Mouse (Mus musculus) 416B (cell line): ENCODE measurements around the gene Zfp874a.
A peak's percentile ranks its signal among the peaks of the same experiment; 100 is the strongest.
"Not testable (repeated sequence)": the region's sequence is repeated elsewhere in the genome, so short reads cannot be mapped to it uniquely, and the experiment has no call there.

ENCODE experiments used
- DNase-seq: peaks from one replicate; pipeline ENCODE4 v3.0.0; 2011; ENCODE audit warnings: low read depth

Gene Zfp874a

DNA sequence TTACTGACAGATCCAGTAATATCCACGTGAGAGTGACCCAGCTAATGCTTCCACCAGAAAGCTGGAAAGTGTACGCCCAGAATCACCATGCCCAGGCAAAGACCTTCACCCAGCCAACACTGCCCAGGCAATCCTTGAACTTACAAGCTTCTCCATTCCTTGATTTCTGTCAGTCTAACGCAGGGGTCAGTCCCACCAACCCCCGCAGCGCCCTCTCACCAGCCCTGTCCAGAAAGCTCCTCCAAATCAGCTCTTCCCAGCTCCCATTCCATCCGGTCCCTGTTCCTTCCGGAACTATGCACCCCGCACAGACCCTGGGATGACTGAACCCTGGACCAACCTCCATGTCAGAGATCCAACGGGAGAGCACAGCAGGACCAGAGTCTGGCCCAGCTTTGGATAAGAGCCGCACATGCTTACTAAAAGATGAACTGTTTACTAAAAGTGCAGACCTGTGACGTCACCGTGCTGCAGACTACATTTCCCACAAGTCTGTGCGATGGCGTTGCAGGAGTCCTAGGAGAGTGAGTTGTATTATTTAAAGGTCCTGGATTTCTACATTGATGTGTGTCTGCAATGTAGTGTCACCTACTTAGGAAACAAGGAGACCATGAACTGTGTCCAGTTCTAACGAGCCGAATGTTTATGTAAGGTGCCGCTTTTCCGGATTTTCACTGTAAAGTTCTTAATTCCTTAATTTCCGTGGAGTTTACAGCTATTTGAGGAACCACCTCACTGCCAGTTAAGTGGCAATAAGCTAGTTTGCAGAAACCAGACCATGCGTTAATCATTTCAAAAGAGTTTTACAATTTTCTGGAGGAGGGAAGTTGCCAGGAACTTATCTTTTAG is at the start of gene Zfp874a:
Gene Zfp874a (minus strand): TSS at position 453 of the 849 bp plus-strand sequence.
- DNase-seq = peak; percentile 90

DNA sequence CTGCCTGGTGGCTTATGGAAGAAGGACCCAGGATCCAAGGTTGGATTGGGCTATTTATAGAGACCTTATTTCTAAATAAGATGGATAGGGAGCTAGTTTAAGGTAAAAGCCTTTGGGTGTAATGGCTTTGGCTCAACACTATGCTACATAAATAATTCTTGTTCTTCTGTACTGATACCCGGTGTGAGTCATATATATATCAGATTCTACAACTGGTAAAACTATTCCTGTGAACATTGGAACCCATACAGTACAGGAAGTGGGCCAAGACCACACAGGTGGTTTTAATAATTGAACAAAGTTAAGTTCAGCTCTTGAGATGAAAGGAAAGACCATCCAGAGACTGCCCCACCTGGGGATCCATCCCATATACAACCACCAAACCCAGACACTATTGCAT is 49.5 kb upstream of the Zfp874a start:
- DNase-seq = no peak

DNA sequence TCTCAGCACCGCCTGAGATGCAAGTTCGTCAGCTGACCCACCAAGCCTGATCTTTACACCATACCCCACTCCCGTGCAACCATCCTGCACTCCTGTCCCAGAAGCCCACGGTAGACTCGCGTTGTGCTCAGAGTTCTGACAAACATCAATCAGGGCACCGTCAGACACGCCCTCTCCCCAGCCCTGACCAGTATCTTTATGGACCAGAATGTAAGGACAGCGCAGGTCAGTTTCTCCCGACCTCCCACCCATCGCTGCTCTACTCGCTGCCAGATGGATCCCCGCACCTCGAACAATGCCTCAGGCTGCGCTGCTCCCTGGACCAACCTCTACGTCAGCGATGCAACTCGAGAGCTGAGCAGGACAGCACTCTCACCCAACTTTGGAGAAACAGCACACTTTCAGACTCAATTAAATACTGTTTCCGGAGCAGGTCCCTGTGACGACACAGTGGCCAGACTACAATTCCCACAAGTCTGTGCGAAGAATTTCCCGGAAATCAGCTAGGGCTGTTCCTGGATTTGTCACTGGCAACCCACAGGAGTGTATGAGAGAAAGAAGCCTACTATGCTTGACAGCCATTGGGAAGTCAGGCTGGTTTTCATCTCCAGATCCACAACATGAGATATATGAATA is 48.8 kb upstream of the Zfp874a start, which contains the start of gene Zfp58:
Gene Zfp58 (minus strand): TSS at position 472 of the 636 bp plus-strand sequence.
- peak; percentile 92 for DNase-seq

DNA sequence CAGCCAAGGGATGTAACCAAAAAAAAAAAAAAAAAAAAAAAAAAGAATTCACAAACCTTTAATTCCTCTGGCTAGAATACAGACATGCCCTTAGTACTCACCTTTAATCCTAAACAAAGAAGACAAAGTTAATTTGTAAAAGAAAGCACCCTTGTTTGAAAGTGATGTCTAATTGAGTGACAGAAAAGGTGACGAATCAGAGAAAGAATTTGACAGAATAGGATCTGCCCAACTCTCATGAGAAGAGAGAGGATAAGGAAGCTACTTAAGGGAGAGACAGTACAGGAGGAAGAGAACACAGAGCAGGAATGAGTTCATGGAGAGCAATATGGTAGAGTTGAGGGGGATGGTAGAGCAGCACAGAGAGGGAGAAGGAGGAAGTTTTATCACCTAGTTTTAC is 44.2 kb upstream of the Zfp874a start:
- DNase-seq = no peak

DNA sequence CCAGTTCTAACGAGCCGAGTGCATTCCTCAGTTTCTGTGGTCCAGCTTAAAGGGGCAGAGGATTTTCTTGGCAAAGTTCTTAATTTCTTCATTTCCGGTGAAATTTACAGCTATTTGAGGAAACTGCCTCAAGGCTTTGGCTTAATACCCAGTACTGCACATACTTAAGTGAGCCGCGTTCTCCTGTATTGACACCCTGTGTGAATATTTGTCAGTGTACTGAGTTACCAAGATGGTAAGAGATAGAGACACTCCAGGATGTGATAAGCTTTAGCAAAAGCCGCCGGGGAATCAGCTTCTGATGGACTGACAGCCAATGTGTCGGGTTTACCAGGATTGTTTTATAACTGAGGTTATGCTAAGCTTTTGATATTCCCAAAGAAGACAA is 33.0 kb upstream of the Zfp874a start:
- DNase-seq = no peak

DNA sequence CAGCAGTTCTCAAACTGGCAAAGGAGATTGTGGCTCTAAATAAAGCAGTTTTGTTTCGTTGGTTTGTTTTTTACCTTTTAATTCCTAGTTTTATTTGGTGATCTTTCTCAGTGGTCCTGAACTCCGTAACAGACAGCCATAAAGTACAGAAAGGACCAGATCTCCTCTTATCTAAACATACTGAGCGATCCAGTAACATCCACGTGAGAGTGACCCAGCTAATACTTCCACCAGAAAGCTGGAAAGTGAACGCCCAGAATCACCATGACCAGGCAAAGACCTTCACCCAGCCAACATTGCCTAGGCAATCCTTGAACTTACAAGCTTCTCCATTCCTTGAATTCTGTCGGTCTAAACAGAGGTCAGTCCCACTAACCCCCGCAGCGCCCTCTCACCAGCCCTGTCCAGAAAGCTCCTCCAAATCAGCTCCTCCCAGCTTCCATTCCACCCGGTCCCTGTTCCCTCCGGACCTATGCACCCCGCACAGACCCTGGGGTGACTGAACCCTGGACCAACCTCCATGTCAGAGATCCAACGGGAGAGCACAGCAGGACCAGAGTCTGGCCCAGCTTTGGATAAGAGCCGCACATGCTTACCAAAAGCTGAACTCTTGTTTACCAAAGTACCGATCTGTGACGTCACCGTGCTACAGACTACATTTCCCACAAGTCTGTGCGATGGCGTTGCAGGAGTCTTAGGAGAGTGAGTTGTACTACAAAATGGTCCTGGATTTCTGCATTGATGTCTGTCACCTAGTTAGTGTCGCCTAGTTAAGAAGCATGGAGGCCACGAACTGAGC is 32.4 kb upstream of the Zfp874a start, which contains the start of gene Zfp874b:
Gene Zfp874b (minus strand): TSS at position 634 of the 799 bp plus-strand sequence.
- DNase-seq = peak; percentile 94

DNA sequence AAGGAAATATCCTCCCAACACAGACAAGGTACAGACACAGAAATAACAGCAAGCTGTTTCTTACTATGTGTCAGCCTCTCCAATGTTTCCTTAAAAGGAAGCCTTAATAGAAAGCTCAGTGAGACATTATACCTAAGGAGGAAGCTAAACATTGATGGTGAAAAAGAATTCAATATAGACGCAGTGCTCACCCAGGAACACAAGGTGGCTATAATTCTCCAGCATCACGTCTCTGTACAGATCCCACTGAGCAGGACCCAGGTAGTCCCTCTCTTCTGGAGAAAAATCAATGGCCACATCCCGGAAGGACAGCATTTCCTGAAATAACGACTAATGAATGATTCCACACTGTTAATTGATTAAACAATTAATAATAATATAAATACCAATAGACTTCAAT is 30.1 kb upstream of the Zfp874a start:
- DNase-seq = peak; percentile 49

DNA sequence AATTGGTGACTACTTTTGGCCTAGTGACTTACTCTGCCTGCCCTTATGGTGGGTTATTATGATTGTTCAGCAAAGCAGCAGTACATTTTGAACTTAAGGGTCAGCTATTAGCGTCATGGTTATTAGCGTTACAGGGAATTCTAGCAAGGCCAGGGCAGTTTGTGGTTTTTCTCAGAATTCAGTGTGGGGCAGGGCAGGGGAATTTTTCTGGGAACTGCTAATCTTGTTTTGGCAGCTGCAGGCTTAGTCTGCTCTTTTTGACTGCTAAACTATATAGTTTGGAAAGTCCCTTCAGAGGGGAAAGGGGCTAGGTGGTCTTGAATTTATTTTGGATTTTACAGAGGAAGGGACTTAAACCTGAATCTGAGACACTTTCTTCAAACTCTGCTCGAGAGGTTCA is 17.9 kb upstream of the Zfp874a start:
- no peak for DNase-seq

DNA sequence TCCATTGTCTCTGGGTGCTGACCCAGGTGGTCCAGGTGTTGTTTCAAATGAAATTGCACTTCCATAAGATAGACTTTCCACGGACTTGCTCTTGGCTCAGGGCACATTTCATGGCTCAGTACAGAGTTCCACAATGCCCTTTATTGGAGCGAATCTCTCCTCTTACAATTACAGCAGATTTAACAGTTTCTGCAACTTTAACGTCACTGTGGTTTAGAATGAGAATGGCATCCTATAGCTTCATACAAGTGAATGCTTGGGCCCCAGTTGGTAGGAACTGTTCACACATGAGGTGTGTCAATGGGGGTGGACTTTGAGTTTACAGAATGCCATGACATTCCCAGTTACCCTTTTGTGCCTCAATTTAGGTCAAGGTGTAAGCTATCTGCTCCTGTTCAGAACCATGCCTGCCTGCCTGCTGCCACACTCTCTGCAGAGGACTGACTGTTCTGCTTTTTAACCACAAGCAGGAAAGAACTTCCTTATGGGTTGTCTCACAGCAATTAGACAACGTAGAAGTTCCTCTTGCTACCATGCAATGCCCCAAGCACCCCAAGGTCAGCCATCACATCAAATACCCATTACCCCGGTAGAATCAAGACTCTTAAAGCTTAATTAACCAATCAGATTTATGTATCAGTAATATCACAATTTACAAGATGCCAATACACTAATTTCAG is 12.2 kb upstream of the Zfp874a start:
- DNase-seq = peak; percentile 73

DNA sequence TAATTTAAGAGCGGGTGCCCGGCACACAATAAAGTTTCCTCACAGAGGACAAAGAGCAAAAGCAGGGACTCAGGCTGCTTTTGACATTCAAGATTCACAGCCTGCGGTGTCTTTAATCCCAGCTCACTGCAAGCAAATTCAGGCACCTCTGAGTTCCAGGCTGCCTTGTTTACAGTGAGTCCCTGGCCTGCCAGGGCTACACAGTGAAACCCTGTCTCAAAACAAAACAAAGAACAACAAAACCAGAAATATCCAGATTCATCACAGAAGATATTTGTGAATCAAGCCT is 541 bp upstream of the Zfp874a start:
- DNase-seq = no peak

DNA sequence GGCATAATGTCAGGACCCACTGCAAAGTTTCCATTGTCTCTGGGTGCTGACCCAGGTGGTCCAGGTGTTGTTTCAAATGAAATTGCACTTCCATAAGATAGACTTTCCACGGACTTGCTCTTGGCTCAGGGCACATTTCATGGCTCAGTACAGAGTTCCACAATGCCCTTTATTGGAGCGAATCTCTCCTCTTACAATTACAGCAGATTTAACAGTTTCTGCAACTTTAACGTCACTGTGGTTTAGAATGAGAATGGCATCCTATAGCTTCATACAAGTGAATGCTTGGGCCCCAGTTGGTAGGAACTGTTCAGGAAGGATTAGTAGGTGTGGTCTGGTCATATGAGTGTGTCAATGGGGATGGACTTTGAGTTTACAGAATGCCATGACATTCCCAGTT is 14.3 kb downstream of the Zfp874a start:
- DNase-seq = not testable (repeated sequence)

DNA sequence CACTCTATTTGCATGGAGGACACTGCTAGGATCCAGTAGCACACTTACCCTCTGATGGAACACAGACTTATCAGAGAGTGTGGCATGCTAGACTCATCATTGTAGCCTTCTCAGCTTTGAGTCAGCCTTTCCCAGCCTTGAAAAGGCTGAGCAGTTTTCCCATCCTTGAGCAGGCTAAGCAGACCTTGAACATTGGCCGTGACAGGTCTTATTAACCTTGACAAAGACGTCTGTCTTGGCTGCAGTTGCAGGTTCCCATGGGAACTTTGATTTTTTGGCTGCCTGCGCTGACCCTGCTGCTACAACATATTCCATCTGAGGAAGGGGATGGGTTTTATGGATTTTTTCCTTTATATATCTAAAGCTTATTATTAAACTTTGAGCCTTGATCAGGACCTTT is 23.3 kb downstream of the Zfp874a start:
- no peak for DNase-seq

DNA sequence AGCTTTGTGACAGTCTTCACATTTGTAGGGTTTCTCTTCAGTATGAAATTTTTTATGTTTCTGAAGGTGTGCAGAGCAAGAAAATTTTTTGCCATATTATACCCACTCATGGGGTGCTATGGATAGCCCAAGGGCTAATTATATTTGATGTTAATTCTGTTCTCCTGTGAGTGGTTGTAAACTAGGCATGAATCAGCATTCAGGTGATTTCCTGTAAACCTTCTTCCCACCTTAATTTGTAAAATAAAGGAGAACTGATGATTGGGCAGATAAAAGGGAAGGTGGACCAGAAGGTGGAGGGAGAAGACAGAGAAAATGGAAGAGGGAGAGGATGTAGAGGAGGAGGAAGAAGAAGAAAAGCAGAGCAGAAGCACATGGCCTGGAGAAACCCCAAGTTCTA is 25.7 kb downstream of the Zfp874a start:
- DNase-seq = not testable (repeated sequence)

DNA sequence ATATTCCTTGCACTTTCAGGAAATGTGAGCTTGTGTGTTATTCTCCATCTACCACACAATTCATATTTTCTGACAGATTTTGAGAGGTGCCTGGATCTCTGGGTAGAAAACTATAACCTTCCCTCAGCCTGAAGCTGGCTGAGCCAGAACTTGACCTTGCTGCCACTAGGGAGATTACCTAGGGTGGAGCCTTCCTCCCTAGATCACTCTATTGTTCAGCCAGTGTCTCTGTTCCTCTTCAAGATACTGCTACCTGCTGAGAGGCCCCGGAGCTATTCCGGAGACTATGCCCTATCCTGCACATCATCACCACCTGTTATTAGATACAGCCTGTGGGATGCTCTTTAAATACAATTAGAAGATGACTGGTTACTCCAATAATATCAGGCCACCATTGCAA is 28.9 kb downstream of the Zfp874a start:
- DNase-seq = not testable (repeated sequence)

DNA sequence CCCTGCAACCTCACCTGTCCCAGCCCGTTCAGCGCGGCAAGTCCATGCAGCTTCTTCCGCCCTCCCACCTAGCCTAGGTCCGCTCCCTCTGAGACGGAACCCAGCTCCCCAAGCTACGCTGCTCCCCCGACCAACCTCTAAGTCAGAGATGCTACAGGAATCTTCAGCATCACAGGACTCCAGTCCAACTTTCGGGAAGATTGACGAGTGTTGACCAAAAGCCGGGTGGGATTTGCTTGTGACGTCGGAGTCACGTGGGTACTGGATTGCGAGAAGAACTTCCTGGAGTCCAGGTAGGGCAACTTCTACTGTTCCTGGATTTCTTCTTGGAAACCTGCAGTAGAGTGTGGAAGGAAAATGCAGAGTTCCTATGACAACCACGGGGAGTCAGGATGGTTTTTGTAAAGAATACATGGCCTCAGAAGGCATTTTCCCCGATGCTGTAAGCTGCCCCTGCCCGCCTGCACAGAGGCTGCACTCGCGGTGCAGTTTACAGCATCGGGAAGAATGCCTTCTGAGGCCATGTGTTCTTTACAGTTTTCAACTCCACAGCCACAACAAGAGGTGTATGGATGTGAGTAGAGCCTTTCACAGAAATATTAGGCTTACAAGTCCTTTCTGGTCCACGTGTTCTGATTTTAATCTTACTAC is 30.1 kb downstream of the Zfp874a start, which contains the start of gene Zfp459:
Gene Zfp459 (minus strand): TSS at position 212 of the 651 bp plus-strand sequence.
- DNase-seq = no peak

DNA sequence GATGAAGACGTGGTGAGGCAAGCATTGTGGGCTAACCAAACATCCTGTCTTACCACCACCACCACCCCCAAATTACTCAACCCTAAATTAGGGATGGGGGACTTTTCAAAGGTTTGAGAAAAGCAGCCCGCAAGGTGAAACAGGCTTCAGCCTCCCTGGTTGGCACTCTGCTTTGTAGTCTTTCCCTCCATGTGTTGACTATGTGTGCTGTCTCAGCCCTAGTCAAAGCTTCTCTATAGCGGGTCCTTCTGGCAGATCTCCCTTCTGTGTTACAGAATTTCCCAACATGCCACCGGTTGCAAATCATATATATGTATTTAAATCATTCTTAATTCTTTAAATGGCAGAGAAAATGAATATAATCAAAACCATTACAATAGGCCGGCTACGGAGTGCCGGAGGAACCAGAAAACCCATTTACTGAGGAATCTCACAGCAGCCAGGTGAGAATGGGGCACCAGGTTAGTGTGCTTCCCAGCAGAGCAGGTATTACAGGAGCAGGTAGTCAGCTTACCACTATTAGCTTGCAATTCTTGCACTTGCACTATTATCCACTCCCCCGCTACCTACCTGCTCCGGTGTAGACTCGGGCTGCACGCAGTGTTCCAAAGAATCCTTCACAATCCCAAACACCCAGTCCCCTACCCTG is 30.7 kb downstream of the Zfp874a start:
- DNase-seq = no peak

DNA sequence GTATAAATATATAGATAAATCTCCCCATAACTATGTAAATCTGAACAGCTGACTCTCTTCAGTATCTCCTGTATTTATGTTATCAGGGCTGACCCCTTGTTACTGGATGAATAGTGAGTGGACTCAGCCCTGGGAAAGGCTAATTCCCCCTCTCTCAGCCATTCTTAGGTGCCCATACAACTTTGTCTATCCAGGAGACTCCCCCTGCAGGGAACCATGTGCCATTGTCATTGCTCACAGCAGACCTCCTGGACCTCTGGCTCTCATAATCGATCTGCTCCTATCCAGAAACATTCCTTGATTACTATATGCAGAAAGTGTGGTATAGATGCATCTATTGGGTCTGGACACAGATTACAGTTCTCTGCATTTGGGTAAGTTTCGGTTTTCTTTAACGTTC is 34.6 kb downstream of the Zfp874a start:
- DNase-seq = peak; percentile 20

DNA sequence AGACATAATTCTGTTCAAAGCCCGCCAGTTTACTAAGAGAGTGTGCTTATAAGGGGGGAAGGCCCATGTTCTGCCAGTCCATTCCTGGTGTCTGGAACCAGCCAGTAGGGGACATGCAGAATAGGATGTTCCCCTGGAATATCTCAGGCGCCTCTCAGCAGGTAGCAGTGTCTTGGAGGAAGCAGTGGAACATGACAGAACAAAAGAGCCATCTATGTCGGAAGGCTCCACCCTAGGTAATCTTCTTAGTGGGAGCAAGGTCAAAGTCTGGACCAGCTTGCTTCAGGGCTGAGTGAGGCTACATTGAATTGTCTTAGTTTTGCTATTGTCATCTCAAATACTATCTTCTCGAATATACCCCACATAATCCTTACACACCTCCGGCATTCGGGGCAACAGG is 35.7 kb downstream of the Zfp874a start:
- DNase-seq = no peak

DNA sequence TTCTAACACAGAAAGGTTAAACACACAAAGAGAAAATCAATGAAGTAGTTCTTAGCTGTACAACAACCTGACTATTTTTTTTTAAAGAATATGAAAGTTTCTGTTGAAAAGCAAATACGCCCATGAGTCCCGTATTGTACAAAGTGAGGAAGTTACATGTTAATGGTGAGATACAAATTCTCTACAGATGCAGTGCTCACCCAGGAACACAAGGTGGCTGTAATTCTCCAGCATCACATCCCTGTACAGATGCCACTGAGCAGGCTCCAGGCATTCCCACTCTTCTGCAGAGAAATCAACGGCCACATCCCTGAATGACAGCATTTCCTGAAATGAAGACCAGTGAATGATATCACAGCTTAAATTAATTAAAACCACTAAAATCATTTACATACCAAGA is 37.8 kb downstream of the Zfp874a start:
- peak; percentile 23 for DNase-seq

DNA sequence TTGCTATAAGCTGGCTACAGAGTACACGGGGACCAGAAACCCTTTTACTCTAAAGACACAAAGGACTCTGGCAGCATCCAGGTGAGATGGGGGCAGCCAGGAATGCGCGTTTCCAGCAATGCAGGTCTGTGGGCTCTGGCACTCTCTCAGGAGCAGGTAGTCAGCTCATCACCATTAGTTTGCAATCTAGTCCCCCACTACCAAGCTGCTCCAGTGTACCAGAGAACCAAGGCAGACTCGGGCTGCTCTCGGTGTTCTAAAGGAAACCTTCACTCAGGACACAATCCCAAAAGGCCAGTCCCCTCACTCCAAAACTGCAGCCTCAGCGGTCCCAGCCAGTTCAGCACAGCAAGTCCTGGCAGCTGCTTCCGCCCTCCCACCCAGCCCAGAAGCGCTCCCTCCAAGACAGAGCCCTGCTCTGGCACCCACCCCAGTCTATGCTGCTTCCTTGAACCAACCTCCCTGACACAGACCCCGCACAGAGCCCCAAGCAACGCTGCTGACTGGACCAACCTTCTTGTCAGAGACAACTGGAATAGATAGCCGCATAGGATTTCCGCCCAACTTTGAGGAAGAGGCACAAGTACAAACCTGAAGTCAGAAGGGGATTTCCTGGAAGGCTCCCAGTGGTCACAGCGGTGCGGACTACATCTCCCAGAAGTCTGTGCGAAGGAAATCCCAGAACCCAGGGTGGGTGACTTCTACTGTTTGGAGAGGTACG is 52.1 kb downstream of the Zfp874a start, which contains the start of gene Zfp429:
Gene Zfp429 (minus strand): TSS at position 637 of the 721 bp plus-strand sequence.
- peak; percentile 77 for DNase-seq
